Mouse (Mus musculus): ENCODE measurements around the gene Slc25a11. TPM values are rescaled to one million over a fixed set of nuclear protein-coding genes. Genes with fewer than 3 reads are reported as not detected.
A peak's percentile ranks its signal among the peaks of the same experiment; 100 is the strongest.

Gene Slc25a11
- polyA plus RNA-seq, 1 experiment from 2014 or later, result 210 TPM

DNA sequence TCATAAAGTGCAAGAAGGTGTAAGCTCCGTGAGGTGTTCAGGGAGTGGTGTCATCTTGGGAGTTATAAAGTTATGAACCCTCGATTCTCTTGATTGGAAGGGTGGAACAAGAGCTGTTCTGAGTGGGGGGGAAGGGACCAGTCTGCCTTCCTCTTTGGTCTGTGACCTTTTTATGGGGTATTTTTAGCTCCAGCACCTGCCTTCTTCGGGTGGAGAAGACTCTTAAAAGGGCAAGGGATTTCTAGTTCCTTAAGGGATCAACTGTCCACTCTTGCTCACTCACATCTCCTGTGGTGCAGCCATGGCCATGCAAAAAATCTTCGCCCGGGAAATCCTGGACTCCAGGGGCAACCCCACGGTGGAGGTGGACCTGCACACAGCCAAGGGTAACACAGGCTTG, 10.3 kb upstream of the Slc25a11 start:
- peaks cover 10% of the 10 kb centered on the region for H3K4me1 ChIP-seq (replicated peaks; ENCODE audit: control insufficient read depth, insufficient read depth, low read length)
- no peaks in the 10 kb centered on the region for H3K27me3 ChIP-seq (replicated peaks; ENCODE audit: control insufficient read depth, insufficient read depth, low read length)
- TF ChIP-seq CTCF (IDR thresholded peaks at IDR 0.05; ENCODE audit: low read depth), result no peak
- no peak for ATAC-seq
- peaks cover 12% of the 10 kb centered on the region for H3K36me3 ChIP-seq (ENCODE audit: control insufficient read depth, insufficient read depth)
- H3K9ac ChIP-seq (ENCODE audit: low read depth, low read length), result no peak overlapping the region
- H3K4me2 ChIP-seq (replicated peaks; ENCODE audit: low read depth), result no peak overlapping the region
- no peak overlapping the region for H3K27ac ChIP-seq (ENCODE audit: low read depth, low read length)
- no peak overlapping the region for H3K4me3 ChIP-seq (ENCODE audit: low read depth, low read length)
- H3K9me3 ChIP-seq (ENCODE audit: control insufficient read depth), result no peaks in the 10 kb centered on the region
- WGBS, result 36% methylated on average over 6 of the region's 6 CpGs

DNA sequence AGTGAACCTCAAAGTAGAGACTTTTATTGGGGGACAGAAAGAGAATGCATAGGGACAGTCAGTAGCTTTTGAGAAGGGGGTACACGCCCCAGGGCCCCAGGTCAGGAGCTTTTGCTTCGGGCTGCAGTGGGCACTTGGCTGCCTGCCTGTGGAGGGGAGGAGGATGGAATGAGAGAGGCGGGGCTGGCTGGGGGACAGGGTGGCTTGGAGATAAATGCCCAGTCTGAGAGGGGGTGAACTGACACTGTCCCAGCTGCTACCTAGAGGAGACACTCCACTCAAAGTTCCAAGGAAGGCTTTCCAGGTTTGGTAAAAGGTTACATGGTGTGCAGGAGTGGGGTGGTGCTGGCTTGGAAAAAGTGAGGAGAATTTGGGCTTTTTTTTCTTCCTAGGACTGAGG, 9.7 kb upstream of the Slc25a11 start, which contains the start of gene Eno3:
TSS of gene Eno3 (plus strand) at position 239 of the 400 bp plus-strand sequence.
- ATAC-seq, result no peak

DNA sequence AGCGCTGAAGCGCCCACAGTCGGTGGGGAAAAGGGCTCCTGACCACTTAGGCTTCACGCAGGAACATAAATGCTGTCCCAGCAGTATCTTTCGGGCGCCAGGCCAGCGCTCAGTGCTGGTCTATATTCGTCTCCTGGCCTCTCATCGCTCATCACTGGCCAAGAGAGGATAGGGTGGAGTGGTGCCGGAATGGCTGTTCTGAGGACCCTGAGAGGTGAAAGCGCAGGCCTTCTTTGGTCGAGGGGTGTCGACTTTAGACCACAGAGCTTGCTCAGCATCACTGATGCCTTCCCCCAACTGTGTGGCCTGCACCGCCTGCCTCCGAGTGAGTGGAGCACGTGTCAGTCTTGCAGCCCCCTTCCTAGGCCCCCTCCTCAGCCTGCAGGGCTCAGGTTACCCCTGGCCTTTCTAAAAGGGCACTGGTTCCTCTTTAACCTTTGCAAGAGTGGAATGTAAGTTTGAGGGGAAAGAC, 9.2 kb upstream of the Slc25a11 start:
- Histone ChIP-seq H3K9ac (ENCODE audit: low read depth, low read length) (peak overlapping the region; percentile 45; the same call in 1 of the 2 replicates), H3K4me2 (replicated peaks; ENCODE audit: low read depth) (peak overlapping the region; percentile 91), H3K9me3 (ENCODE audit: control insufficient read depth) (no peaks in the 10 kb centered on the region), H3K4me3 (ENCODE audit: low read depth, low read length) (peak overlapping the region; percentile 100), H3K4me1 (replicated peaks; ENCODE audit: control insufficient read depth, insufficient read depth, low read length) (peaks cover 10% of the 10 kb centered on the region), H3K27me3 (replicated peaks; ENCODE audit: control insufficient read depth, insufficient read depth, low read length) (no peaks in the 10 kb centered on the region), H3K27ac (ENCODE audit: low read depth, low read length) (peak overlapping the region; percentile 99), H3K36me3 (ENCODE audit: control insufficient read depth, insufficient read depth) (peaks cover 14% of the 10 kb centered on the region; the same call in 1 of the 2 replicates)
- no peak for ATAC-seq
- 11% methylated on average over 16 of the region's 16 CpGs for WGBS
- 0 out of 2 replicates have a peak, but pooled peaks have one; percentile 4 for TF ChIP-seq CTCF (IDR thresholded peaks at IDR 0.05; ENCODE audit: low read depth)

More for the DNA sequence above, 9.7 kb upstream of the Slc25a11 start, which contains the start of gene Eno3:
- Histone ChIP-seq H3K9ac (ENCODE audit: low read depth, low read length) (peak within 1 kb of the TSS; percentile 45), H3K4me2 (replicated peaks; ENCODE audit: low read depth) (peak within 1 kb of the TSS; percentile 91), H3K27ac (ENCODE audit: low read depth, low read length) (peak within 1 kb of the TSS; percentile 99), H3K4me1 (replicated peaks; ENCODE audit: control insufficient read depth, insufficient read depth, low read length) (peaks cover 10% of the 10 kb centered on the region), H3K36me3 (ENCODE audit: control insufficient read depth, insufficient read depth) (peaks cover 12% of the 10 kb centered on the region), H3K9me3 (ENCODE audit: control insufficient read depth) (no peaks in the 10 kb centered on the region), H3K27me3 (replicated peaks; ENCODE audit: control insufficient read depth, insufficient read depth, low read length) (no peaks in the 10 kb centered on the region), H3K4me3 (ENCODE audit: low read depth, low read length) (peak within 1 kb of the TSS; percentile 100)
- no peak for TF ChIP-seq CTCF (IDR thresholded peaks at IDR 0.05; ENCODE audit: low read depth)
- 32% methylated on average over 3 of the region's 3 CpGs for WGBS

DNA sequence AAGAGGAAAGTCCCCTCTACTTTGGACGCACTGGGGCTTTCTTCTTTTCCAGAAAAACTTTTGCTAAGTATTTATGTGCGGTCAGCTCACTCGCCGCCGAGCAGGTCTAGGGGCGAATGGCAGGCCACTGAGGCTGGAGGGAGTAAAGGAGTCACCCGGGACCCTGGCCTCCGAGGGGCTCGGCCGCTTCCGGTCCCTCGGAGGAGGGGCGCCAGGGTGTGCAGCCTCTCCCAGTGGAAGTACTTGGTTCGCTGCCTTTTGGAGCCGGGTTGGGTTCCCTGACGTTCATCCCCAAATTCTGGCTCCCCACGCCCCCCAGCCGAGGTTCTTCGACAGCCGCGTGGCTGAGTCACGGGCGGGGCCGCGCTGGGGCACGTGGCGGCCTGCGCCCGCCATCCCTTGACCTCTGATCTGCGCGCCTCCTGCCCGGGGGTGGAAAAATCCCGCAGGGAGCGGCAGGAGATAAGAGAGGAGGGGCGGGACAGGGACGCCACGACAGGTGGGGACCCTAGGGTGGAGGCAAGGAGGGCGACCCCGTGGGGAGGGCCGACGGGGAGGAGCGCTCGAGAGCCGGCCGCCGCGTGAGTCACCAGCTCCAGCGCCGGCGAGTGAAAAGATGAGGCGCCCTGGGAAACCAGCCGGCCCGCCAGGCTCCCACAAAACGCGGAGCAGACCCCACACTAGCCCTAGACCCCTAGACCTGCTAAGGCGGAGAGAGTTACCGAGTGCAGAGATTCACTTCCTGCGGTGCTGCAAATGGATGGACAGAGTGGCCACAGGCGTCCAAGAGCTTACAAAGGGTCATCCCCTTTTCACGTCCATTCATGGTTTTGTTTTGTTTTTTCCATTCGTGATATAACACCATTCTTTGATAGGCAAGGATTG, 8.5 kb upstream of the Slc25a11 start:
- Histone ChIP-seq H3K36me3 (ENCODE audit: control insufficient read depth, insufficient read depth) (peaks cover 20% of the 10 kb centered on the region; the same call in 1 of the 2 replicates), H3K27me3 (replicated peaks; ENCODE audit: control insufficient read depth, insufficient read depth, low read length) (no peaks in the 10 kb centered on the region), H3K9me3 (ENCODE audit: control insufficient read depth) (no peaks in the 10 kb centered on the region), H3K27ac (ENCODE audit: low read depth, low read length) (peak overlapping the region; percentile 99), H3K9ac (ENCODE audit: low read depth, low read length) (peak overlapping the region; percentile 45), H3K4me1 (replicated peaks; ENCODE audit: control insufficient read depth, insufficient read depth, low read length) (peaks cover 13% of the 10 kb centered on the region), H3K4me2 (replicated peaks; ENCODE audit: low read depth) (peak overlapping the region; percentile 91), H3K4me3 (ENCODE audit: low read depth, low read length) (peak overlapping the region; percentile 100)
- no peak for TF ChIP-seq CTCF (IDR thresholded peaks at IDR 0.05; ENCODE audit: low read depth)
- 1% methylated on average over 61 of the region's 61 CpGs for WGBS
- ATAC-seq, result 0 out of 2 replicates have a peak, but pooled peaks have one; percentile 17

DNA sequence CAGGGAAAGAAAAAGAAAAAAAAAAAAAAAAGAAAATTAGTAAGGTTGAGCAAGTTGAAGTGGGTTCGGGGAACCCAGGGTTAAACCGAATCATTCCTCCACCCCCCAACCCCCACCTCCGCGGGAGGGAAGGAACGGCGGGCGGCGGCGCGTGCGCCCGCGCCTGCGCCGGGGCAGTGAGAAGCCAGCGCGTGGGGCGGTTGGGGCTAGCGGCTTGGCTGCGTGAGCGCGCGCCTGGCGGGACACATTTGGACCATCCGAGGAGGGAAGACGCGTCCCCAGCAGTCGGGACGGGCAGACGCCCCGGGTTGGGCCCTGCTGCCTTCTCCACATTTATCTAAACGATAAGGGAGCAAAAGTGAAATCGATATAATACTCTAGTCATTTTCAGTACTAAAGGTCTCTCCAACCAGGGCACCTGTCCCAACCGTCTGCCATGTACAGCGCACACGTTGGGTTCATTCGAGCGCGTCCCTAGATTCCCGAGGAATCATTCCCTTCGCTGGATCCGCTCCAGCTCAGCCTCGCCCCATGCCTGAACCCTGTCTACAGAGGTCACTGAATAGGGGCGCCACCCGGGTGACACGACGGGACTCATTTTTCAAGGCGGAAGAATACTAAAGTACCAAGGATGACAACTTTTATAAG, 7.8 kb upstream of the Slc25a11 start:
- Histone ChIP-seq H3K4me1 (replicated peaks; ENCODE audit: control insufficient read depth, insufficient read depth, low read length) (peaks cover 13% of the 10 kb centered on the region), H3K9me3 (ENCODE audit: control insufficient read depth) (no peaks in the 10 kb centered on the region), H3K4me2 (replicated peaks; ENCODE audit: low read depth) (peak overlapping the region; percentile 91), H3K4me3 (ENCODE audit: low read depth, low read length) (peak overlapping the region; percentile 100), H3K27ac (ENCODE audit: low read depth, low read length) (peak overlapping the region; percentile 99), H3K27me3 (replicated peaks; ENCODE audit: control insufficient read depth, insufficient read depth, low read length) (no peaks in the 10 kb centered on the region), H3K36me3 (ENCODE audit: control insufficient read depth, insufficient read depth) (peaks cover 26% of the 10 kb centered on the region), H3K9ac (ENCODE audit: low read depth, low read length) (peak overlapping the region; percentile 45)
- WGBS, result under 1% methylated on average over 48 of the region's 48 CpGs
- TF ChIP-seq CTCF (IDR thresholded peaks at IDR 0.05; ENCODE audit: low read depth), result no peak
- peak; percentile 60 for ATAC-seq
